Mouse (Mus musculus) cerebellum, postnatal 4 days (tissue): ENCODE results near the gene Gm2244.
"Not testable (repeated sequence)": the region's sequence is repeated elsewhere in the genome, so short reads cannot be mapped to it uniquely, and the experiment has no call there.

ENCODE experiments used
- DNase-seq, 2 experiments: peaks; one replicate each; pipeline ENCODE4 v3.0.0; 2022; ENCODE audit warnings: low spot score in 2 of 2, mixed read lengths in 1 of 2

Gm2244 gene

GRCm38 (mm10) chr14:19549863-19550262, at the start of gene Gm2244:
Gm2244 (minus strand) TSS chr14:19549963.
- DNase-seq = not testable (repeated sequence)

- DNase-seq = peak; percentile 13 to 22
These were observed 35.3 kb upstream of the Gm2244 start, which contains the start of gene Gm2237 for GRCm38 (mm10) chr14:19584804-19585667. Gm2237 (minus strand) TSS chr14:19585135.
